Mouse (Mus musculus): ENCODE results near the gene Arhgdia.

GRCm38 (mm10) chr11:120580190-120580589 is 1.2 kb downstream of the Arhgdia start:
- TF ChIP-seq USF1 (IDR thresholded peaks at IDR 0.05; ENCODE audit: low read depth) = no peak
- TF ChIP-seq CTCF (IDR thresholded peaks at IDR 0.05; ENCODE audit: control insufficient read depth, insufficient read depth, insufficient read length) = no peak
- no peak for TF ChIP-seq MAX (IDR thresholded peaks at IDR 0.05)
- no peak for TF ChIP-seq MYOD1 (IDR thresholded peaks at IDR 0.05; ENCODE audit: control insufficient read depth, insufficient read length, low read depth)
- TF ChIP-seq FOSL1 (IDR thresholded peaks at IDR 0.05; ENCODE audit: insufficient read depth, low read length, poor library complexity, severe bottlenecking) = no peak
- TF ChIP-seq CEBPB (IDR thresholded peaks at IDR 0.05; ENCODE audit: low read depth) = no peak
- no peak for TF ChIP-seq MYOG (IDR thresholded peaks at IDR 0.05; ENCODE audit: control insufficient read depth, extremely low read depth, insufficient read length)

All from C2C12 (cell line).